Mouse (Mus musculus): ENCODE data around the gene Crybg2.

DNA sequence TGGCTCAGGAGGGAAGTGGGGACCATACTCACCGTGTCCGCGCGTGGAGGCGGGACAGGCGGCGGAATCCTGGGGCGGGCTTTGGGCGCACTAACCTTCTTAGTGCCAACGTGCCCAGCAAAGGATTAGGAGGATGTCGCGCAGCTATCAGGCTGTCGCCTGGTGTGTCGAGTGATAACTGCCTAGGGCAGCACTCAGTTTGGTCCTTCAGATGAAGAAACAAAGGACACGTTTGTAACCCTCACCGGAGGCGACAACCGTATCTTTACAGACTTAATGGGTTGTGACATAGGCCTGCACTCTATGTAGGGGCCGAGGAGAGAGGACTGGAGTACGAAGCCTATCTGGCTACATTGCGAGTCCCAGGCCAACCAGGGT lies 42.1 kb downstream of the Crybg2 start:
- TF ChIP-seq CTCF (IDR thresholded peaks at IDR 0.05 in 2 of 3, conservative IDR thresholded peaks at IDR 0.05 in 1 of 3; ENCODE audit: control insufficient read depth in 1 of 3, insufficient read depth in 1 of 3, low read depth in 2 of 3, low read length in 3 of 3, poor library complexity in 1 of 3, severe bottlenecking in 1 of 3) (no peak), ZNF384 (IDR thresholded peaks at IDR 0.05; ENCODE audit: low read depth, low read length) (no peak), EP300 (IDR thresholded peaks at IDR 0.05; ENCODE audit: low read depth in 1 of 2, low read length in 2 of 2) (0 out of 4 replicates have a peak, but pooled peaks of 1 of the 2 experiments have one; percentile 26), MAFK (IDR thresholded peaks at IDR 0.05; ENCODE audit: borderline replicate concordance, low read depth, low read length) (no peak; the same call in 1 of the 2 replicates), POLR2A (IDR thresholded peaks at IDR 0.05; ENCODE audit: control insufficient read depth in 1 of 2, insufficient read depth in 1 of 2, low read depth in 1 of 2, low read length in 2 of 2, poor library complexity in 1 of 2) (no peak; a peak in 1 of 4 replicates), RCOR1 (IDR thresholded peaks at IDR 0.05; ENCODE audit: low read depth, low read length) (no peak)

Measured in MEL (cell line).